Mouse (Mus musculus): ENCODE measurements at regions not wholly inside any gene's neighbourhood (a gene's known extent, or its start where the extent isn't known, plus 50 kb on each side); places are given as distances from the start of the nearest gene placed in this dataset.

DNA sequence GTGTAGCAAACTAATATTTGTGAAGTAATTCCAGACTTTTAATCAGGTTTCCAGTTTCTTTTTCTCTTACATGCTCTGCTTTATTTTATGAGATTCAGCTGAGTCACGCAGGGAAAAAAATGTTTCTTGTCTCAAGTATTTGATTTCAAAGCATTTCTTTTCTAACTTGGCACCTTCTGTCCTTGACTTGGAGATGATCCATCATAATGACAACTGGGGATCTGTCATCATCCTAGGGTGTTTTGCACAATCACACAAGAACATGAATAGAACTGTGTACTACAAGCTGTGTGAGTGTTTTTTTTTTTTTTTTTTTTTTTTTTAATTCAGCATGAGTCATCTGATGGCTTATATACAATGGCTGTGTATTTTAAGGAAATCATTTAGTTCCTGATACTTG is 1022.0 kb upstream of the Flrt2 start:
- no peak overlapping the region for H3K4me2 ChIP-seq (replicated peaks; ENCODE audit: low read depth, low read length, severe bottlenecking)
- no peaks in the 10 kb centered on the region for H3K4me1 ChIP-seq (ENCODE audit: control insufficient read depth, insufficient read depth, low read length)
- H3K4me3 ChIP-seq (replicated peaks; ENCODE audit: low read length) = no peak overlapping the region
- WGBS = 60% methylated on average over 1 of the region's 1 CpGs
- no peaks in the 10 kb centered on the region for H3K36me3 ChIP-seq (ENCODE audit: control insufficient read depth, insufficient read depth, low read length)
- DNase-seq (ENCODE audit: low spot score) = peak; percentile 4
- H3K9ac ChIP-seq (ENCODE audit: low read depth, low read length, severe bottlenecking) = no peak overlapping the region
- H3K27ac ChIP-seq (replicated peaks; ENCODE audit: low read depth, low read length) = no peak overlapping the region
- no peak for TF ChIP-seq POLR2A (IDR thresholded peaks at IDR 0.05; ENCODE audit: borderline replicate concordance, extremely low read depth, insufficient read depth, insufficient read length)
- no peaks in the 10 kb centered on the region for H3K9me3 ChIP-seq (ENCODE audit: control insufficient read depth, low read length)
- no peak for ATAC-seq (ENCODE audit: low FRiP score, low read depth)
- no peaks in the 10 kb centered on the region for H3K27me3 ChIP-seq (ENCODE audit: control insufficient read depth, insufficient read depth, low read length)

DNA sequence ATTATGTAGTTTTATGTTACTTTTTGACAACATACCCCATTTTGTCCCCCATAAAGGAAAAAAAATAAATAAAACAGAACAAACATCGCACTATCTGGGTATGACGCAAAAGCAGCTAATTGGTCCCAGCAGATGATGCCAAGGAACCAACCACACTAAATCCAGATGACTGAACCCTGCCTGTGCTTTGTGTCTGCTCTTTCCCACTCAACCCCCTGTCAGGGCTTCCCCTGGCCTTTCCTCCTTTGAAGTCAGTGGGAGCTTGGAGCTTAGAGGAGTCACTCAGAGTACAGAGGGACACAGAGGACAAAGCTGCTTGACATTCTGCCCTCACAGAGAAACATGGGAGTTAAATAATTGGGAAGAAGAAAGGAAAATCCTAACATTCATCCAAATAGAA is 1017.1 kb upstream of the Flrt2 start:
- 51% methylated on average over 2 of the region's 2 CpGs for WGBS
- H3K4me1 ChIP-seq (ENCODE audit: control insufficient read depth, insufficient read depth, low read length) = no peaks in the 10 kb centered on the region
- no peaks in the 10 kb centered on the region for H3K9me3 ChIP-seq (ENCODE audit: control insufficient read depth, low read length)
- H3K9ac ChIP-seq (ENCODE audit: low read depth, low read length, severe bottlenecking) = no peak overlapping the region
- ATAC-seq (ENCODE audit: low FRiP score, low read depth) = no peak
- H3K4me2 ChIP-seq (replicated peaks; ENCODE audit: low read depth, low read length, severe bottlenecking) = no peak overlapping the region
- H3K27me3 ChIP-seq (ENCODE audit: control insufficient read depth, insufficient read depth, low read length) = no peaks in the 10 kb centered on the region
- no peaks in the 10 kb centered on the region for H3K36me3 ChIP-seq (ENCODE audit: control insufficient read depth, insufficient read depth, low read length)
- no peak for TF ChIP-seq POLR2A (IDR thresholded peaks at IDR 0.05; ENCODE audit: borderline replicate concordance, extremely low read depth, insufficient read depth, insufficient read length)
- no peak overlapping the region for H3K4me3 ChIP-seq (replicated peaks; ENCODE audit: low read length)
- no peak for DNase-seq (ENCODE audit: low spot score)
- H3K27ac ChIP-seq (replicated peaks; ENCODE audit: low read depth, low read length) = no peak overlapping the region

DNA sequence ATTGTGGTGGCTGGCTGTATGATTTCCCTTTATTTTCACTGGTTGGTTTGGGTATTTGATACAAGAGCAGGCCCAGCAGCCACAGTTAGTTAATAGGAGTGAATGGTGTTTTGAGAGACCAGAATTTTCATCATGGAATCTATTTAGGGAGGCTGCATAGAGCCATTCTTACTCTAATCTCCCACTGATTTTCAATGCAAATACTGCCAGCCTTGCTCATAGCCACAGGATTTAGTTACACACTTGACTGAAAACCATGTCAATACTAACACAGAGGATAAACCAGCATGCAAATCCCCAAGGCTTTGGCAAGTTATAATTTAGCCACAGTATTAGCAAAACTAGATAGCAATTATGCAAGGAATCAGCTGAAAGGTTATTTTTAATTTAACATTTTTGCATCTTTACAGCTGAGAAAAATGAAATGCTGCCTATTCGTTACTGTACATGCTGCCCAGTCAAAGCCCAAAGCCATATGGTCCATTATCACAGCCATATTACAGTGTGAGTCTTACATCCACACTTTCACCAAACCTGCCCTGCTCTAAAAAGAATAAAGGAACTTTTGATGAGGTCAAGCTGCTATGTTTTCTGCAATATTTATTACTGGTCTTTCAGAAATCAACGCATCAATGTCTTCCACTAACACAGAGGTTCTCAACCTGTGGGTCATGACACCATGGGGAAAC is 1000.5 kb upstream of the Flrt2 start:
- Histone ChIP-seq H3K9ac (ENCODE audit: low read depth, low read length, severe bottlenecking) (no peak overlapping the region), H3K9me3 (ENCODE audit: control insufficient read depth, low read length) (no peaks in the 10 kb centered on the region), H3K36me3 (ENCODE audit: control insufficient read depth, insufficient read depth, low read length) (no peaks in the 10 kb centered on the region), H3K4me2 (replicated peaks; ENCODE audit: low read depth, low read length, severe bottlenecking) (no peak overlapping the region), H3K27me3 (ENCODE audit: control insufficient read depth, insufficient read depth, low read length) (no peaks in the 10 kb centered on the region), H3K4me1 (ENCODE audit: control insufficient read depth, insufficient read depth, low read length) (no peaks in the 10 kb centered on the region), H3K4me3 (replicated peaks; ENCODE audit: low read length) (no peak overlapping the region), H3K27ac (replicated peaks; ENCODE audit: low read depth, low read length) (no peak overlapping the region)
- ATAC-seq (ENCODE audit: low FRiP score, low read depth) (no peak), DNase-seq (ENCODE audit: low spot score) (no peak)
- no peak for TF ChIP-seq POLR2A (IDR thresholded peaks at IDR 0.05; ENCODE audit: borderline replicate concordance, extremely low read depth, insufficient read depth, insufficient read length)
- 75% methylated on average over 2 of the region's 2 CpGs for WGBS

DNA sequence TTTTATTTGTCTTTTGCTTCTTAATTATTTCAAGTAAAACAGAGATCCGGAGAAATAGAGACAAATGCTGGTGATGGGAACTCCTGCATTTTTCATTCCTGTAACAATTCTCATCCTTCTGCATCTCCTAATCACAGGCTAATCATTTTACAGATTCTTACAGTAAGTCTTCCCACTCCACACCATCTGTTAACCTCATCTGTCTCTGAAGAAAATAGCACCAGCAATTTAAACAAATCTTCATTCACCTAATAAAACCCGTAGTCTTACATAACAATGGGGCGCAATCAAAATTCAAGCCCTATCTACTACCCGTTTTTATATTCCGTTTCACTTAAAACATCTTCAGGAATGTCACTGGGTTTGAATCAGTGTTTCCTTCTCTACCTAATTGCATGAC is 960.6 kb upstream of the Flrt2 start:
- TF ChIP-seq POLR2A (IDR thresholded peaks at IDR 0.05; ENCODE audit: borderline replicate concordance, extremely low read depth, insufficient read depth, insufficient read length) = no peak
- ATAC-seq (ENCODE audit: low FRiP score, low read depth) = no peak
- Histone ChIP-seq H3K27ac (replicated peaks; ENCODE audit: low read depth, low read length) (no peak overlapping the region), H3K4me3 (replicated peaks; ENCODE audit: low read length) (no peak overlapping the region), H3K9ac (ENCODE audit: low read depth, low read length, severe bottlenecking) (no peak overlapping the region), H3K4me2 (replicated peaks; ENCODE audit: low read depth, low read length, severe bottlenecking) (no peak overlapping the region), H3K9me3 (ENCODE audit: control insufficient read depth, low read length) (no peaks in the 10 kb centered on the region), H3K27me3 (ENCODE audit: control insufficient read depth, insufficient read depth, low read length) (no peaks in the 10 kb centered on the region), H3K4me1 (ENCODE audit: control insufficient read depth, insufficient read depth, low read length) (no peaks in the 10 kb centered on the region), H3K36me3 (ENCODE audit: control insufficient read depth, insufficient read depth, low read length) (no peaks in the 10 kb centered on the region)
- 55% methylated on average over 5 of the region's 5 CpGs for WGBS
- no peak for DNase-seq (ENCODE audit: low spot score)

DNA sequence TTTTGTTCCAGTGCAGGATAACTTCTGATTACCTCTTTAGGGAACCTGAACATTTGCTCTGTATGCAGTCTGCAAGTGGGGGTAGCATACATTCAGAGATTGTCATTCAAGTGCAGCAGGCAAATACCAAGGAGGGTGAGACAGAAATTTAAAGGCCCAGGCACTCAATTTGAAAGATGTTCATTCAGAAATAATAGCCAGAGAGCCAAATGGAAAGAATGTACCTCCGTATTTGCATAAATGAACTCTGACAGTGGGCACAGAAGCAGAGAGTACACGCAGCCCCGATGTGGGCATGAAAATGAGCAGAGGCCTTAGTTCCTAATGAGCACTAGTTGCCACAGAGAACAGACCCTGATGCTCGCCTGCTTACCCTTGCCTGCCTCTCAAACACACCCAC is 958.8 kb upstream of the Flrt2 start:
- ATAC-seq (ENCODE audit: low FRiP score, low read depth) = no peak
- no peaks in the 10 kb centered on the region for H3K36me3 ChIP-seq (ENCODE audit: control insufficient read depth, insufficient read depth, low read length)
- DNase-seq (ENCODE audit: low spot score) = no peak
- H3K4me2 ChIP-seq (replicated peaks; ENCODE audit: low read depth, low read length, severe bottlenecking) = no peak overlapping the region
- no peaks in the 10 kb centered on the region for H3K4me1 ChIP-seq (ENCODE audit: control insufficient read depth, insufficient read depth, low read length)
- no peaks in the 10 kb centered on the region for H3K27me3 ChIP-seq (ENCODE audit: control insufficient read depth, insufficient read depth, low read length)
- no peak overlapping the region for H3K4me3 ChIP-seq (replicated peaks; ENCODE audit: low read length)
- no peaks in the 10 kb centered on the region for H3K9me3 ChIP-seq (ENCODE audit: control insufficient read depth, low read length)
- no peak overlapping the region for H3K9ac ChIP-seq (ENCODE audit: low read depth, low read length, severe bottlenecking)
- WGBS = 63% methylated on average over 4 of the region's 4 CpGs
- TF ChIP-seq POLR2A (IDR thresholded peaks at IDR 0.05; ENCODE audit: borderline replicate concordance, extremely low read depth, insufficient read depth, insufficient read length) = no peak
- no peak overlapping the region for H3K27ac ChIP-seq (replicated peaks; ENCODE audit: low read depth, low read length)

DNA sequence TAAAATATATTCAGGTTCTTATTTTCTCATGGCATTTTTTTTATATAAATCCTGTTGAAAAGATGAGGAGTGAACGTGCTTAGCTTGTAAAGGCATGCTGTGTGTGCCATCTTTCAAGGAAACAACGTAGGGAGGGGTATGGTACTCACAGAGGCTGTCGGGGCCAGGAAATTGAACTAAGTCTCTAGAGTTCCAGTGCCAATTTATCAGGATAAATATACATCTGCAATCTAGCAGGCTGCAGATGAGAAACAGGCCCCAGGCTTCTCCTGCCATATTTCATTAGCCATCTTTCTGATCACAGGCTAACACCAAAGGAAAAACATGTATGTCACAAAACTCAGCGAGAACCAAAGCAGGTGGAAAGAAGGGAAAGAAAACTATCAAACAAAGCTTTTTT is 954.8 kb upstream of the Flrt2 start:
- Histone ChIP-seq H3K36me3 (ENCODE audit: control insufficient read depth, insufficient read depth, low read length) (no peaks in the 10 kb centered on the region), H3K9me3 (ENCODE audit: control insufficient read depth, low read length) (no peaks in the 10 kb centered on the region), H3K27ac (replicated peaks; ENCODE audit: low read depth, low read length) (no peak overlapping the region), H3K4me3 (replicated peaks; ENCODE audit: low read length) (no peak overlapping the region), H3K9ac (ENCODE audit: low read depth, low read length, severe bottlenecking) (no peak overlapping the region), H3K27me3 (ENCODE audit: control insufficient read depth, insufficient read depth, low read length) (no peaks in the 10 kb centered on the region), H3K4me2 (replicated peaks; ENCODE audit: low read depth, low read length, severe bottlenecking) (no peak overlapping the region), H3K4me1 (ENCODE audit: control insufficient read depth, insufficient read depth, low read length) (no peaks in the 10 kb centered on the region)
- TF ChIP-seq POLR2A (IDR thresholded peaks at IDR 0.05; ENCODE audit: borderline replicate concordance, extremely low read depth, insufficient read depth, insufficient read length) = no peak
- ATAC-seq (ENCODE audit: low FRiP score, low read depth) (no peak), DNase-seq (ENCODE audit: low spot score) (no peak)
- 45% methylated on average over 4 of the region's 4 CpGs for WGBS

Measured in limb, embryonic 14.5 days (tissue).